Mouse (Mus musculus) left cerebral cortex, adult 2 months (tissue): ENCODE data around the gene Pcbd1. TPM values are rescaled to one million over a fixed set of nuclear protein-coding genes. Genes with fewer than 3 reads are reported as not detected.
"Not testable (repeated sequence)": the region's sequence is repeated elsewhere in the genome, so short reads cannot be mapped to it uniquely, and the experiment has no call there.

ENCODE experiments used
- DNase-seq, 2 experiments: peaks; one replicate each; pipeline ENCODE4 v3.0.0; 2021 to 2022; ENCODE audit warnings: low spot score in 2 of 2, mixed read lengths in 1 of 2; ENCODE audit errors: extremely low spot score in 1 of 2
- H3K27ac ChIP-seq: fragments of 200-600 bp; 2 replicates; pipeline ENCODE4 v1.8.1; 2022
- H3K4me3 ChIP-seq: fragments of 200-600 bp; 2 replicates; pipeline ENCODE4 v1.8.1; 2022
- CTCF ChIP-seq: fragments of 200-600 bp; IDR thresholded peaks from 2 replicates; pipeline ENCODE4 v1.8.1; 2022; ENCODE audit warnings: antibody characterized with exemption, mild to moderate bottlenecking, moderate library complexity
- intact Hi-C: fragments of 180-260 bp; cut with DNase I; formaldehyde crosslinking; loops from one replicate; pipeline ENCODE4 v1.15.1; 2025
- microRNA-seq, 2 experiments: library from miRNA; unstranded; fragments of <30 nt; microRNA quantifications; one replicate each; pipeline ENCODE4 v1.2.0; 2021
- total RNA-seq, 2 experiments: library from RNA; stranded (reverse); gene quantifications; 2 replicates each; pipeline ENCODE4 v1.2.3; 2021

The Pcbd1 gene
- total RNA-seq, 2 experiments from 2014 or later: 8.9 to 11.0 TPM

- intact Hi-C loops: no loop called here
- no peak overlapping the region for H3K4me3 ChIP-seq
- H3K27ac ChIP-seq: no peak overlapping the region
- DNase-seq: no peak
- no peak for TF ChIP-seq CTCF
Measured at GRCm38 (mm10) chr10:61114246-61114720, 25.2 kb downstream of the Pcbd1 start.

GRCm38 (mm10) chr10:61121732-61122131 is 32.6 kb downstream of the Pcbd1 start:
- DNase-seq, H3K4me3 ChIP-seq, H3K27ac ChIP-seq, intact Hi-C loops: not testable (repeated sequence)

GRCm38 (mm10) chr10:61123276-61123913 is 34.3 kb downstream of the Pcbd1 start:
- Histone ChIP-seq H3K4me3 (no peak overlapping the region), H3K27ac (no peak overlapping the region)
- intact Hi-C loops: no loop called here
- no peak for DNase-seq
- TF ChIP-seq CTCF: no peak

DNA sequence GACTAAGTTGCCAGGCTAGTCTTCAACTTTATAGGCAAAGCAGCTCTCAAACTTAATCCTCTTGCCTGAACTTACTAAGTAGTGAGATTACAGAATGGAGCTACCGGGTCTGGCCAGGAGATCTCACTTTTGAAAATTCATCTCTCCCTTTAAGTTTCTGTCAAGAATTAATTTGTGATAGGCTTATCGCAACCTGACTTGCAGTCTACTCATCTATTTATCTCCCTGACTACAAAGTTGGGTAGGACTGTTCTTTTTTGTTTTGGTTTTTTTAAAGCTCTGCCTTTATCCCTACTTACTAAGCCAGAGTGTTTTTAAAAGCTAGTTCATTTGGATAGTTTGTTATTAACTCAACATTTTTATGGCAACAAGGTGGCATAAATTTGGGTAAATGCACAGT is 35.3 kb downstream of the Pcbd1 start:
- no peak for DNase-seq
- TF ChIP-seq CTCF: no peak
- intact Hi-C loops: no loop called here

DNA sequence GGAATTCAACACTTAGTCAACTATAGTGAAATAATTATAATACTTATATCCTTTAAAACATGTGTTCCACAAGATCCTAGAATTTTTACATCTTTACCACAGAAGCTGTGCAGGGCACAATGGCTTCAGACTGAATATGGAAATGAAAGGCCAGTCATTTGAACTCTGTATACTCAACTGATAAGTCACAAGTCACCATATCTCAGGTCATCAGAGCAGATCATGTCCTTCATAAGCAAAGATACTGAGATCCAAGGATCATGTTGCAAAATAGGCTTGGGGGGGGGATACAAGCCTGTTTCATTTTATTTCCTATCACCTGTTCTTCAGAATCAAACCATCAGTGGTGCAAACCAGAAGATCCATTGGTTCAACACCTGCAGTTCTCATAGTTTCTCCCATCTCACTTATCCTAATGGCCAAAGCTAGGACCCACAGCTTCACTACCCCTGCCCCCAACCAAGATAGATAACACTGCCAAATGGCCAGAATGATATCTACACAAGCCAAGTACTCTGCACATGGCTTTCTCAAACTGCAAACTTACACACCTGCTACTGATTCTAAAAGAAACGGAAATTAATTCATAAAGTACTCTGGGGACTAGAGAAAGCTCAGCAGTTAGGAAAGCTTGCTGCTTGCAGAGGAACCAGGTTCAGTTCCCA is 39.7 kb downstream of the Pcbd1 start:
- intact Hi-C loops: no loop called here
- no peak for DNase-seq
- Histone ChIP-seq H3K27ac (no peak overlapping the region), H3K4me3 (no peak overlapping the region)
- TF ChIP-seq CTCF: no peak

More for the DNA sequence above, 35.3 kb downstream of the Pcbd1 start:
- Histone ChIP-seq H3K27ac (no peak overlapping the region), H3K4me3 (no peak overlapping the region)

- intact Hi-C loops: no loop called here
- no peak for DNase-seq
- H3K4me3 ChIP-seq: no peak overlapping the region
- no peak overlapping the region for H3K27ac ChIP-seq
- no peak for TF ChIP-seq CTCF
Measured at GRCm38 (mm10) chr10:61130959-61131358, 41.8 kb downstream of the Pcbd1 start.

- TF ChIP-seq CTCF: no peak
- DNase-seq: no peak
- Histone ChIP-seq H3K4me3 (no peak overlapping the region), H3K27ac (no peak overlapping the region)
- intact Hi-C loops: no loop called here
Measured at GRCm38 (mm10) chr10:61134041-61134440, 44.9 kb downstream of the Pcbd1 start.

DNA sequence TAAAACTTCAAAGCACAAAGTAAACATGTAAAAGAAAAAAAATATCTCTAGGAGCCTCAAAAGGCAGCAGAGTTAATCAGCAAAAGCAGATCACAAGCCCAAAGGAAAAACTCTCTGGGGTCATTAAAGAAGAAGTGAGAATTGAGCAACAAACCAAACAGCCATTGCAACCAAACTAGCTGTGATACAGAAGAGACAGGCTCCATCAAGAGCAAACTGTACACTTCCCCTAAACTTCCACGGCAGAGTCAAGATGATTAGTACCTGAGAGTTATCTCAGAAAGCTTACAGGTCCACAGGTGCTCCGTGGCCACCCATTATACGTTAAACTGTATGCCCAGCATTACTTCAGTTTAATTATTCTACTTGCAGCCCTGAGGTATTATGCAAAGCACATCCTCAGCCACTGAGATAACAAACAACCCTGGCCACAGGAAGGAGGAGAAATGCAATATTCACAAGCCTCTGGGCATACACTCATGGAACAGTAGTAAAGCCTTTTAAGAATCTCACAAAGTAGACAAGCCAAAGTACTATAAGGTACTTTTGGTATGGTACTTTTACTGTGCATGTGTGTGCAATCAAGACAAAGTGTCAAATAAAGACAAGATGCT is 46.2 kb downstream of the Pcbd1 start:
- Histone ChIP-seq H3K4me3 (no peak overlapping the region), H3K27ac (no peak overlapping the region)
- intact Hi-C loops: no loop called here
- no peak for TF ChIP-seq CTCF
- DNase-seq: no peak

DNA sequence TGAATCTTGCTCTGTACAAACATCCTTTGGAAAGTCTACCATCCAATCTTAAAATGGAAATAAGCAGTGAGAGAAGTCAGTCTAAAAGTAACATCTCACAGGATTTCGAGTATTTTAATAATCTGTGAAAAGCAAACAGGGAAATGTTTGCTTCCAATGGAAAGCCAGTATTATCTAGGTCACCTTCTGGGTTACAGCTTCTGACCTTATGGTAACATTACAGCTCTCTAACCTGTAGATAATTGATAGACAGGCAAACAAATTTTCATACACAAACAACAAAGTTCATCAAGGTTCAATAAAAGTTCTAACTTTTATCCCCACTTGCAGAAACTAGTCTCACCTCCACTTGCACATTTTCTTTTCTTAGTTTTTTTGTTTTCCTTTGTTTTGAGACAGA is 48.4 kb downstream of the Pcbd1 start:
- intact Hi-C loops: no loop called here
- Histone ChIP-seq H3K27ac (no peak overlapping the region), H3K4me3 (no peak overlapping the region)
- no peak for TF ChIP-seq CTCF
- DNase-seq: no peak

DNA sequence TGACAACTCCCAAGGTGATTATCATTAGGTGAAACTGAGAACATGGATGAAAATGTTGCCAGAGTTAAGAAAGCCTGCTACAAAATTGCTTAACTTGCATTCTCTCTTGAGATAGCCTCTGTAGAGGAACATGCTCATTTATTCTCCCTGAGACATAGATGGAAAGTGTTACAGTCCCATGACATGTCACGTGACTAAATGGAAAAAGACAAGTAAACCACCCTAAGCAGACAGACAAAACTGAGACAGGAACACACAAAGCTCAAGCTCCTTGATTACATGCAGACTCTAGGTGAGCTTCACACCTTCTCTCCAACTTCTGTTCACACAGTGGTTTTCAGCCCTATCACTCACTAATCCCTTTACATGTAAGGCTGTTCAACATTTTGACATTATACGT is 54.2 kb downstream of the Pcbd1 start:
- Histone ChIP-seq H3K4me3 (no peak overlapping the region), H3K27ac (no peak overlapping the region)
- intact Hi-C loops: no loop called here
- no peak for DNase-seq
- no peak for TF ChIP-seq CTCF

Small RNAs within 50 kb of the gene (microRNA-seq; reads per million reads assigned to microRNA genes)
- 0 reads per million in 2 experiments for gene Gm44308

Other genes with a start within 250 kb of the Pcbd1 start
- 10 to 100 TPM; 21.8 to 23.1 TPM for gene Sgpl1, start 58.4 kb downstream of the Pcbd1 start, total RNA-seq
- 1 to 10 TPM in 1 of 2 experiments, under 1 TPM in 1; 0.54 to 1.3 TPM for gene Tbata, start 82.6 kb downstream of the Pcbd1 start, total RNA-seq
- gene Adamts14, start 184.1 kb downstream of the Pcbd1 start, total RNA-seq: under 1 TPM; 0.20 to 0.30 TPM
- not detected for gene Prf1, start 208.5 kb downstream of the Pcbd1 start, total RNA-seq